Mouse (Mus musculus) myocyte (in vitro differentiated cells): Measurements from ENCODE around the gene Dync1li1.

Experiments
- MAX ChIP-seq: IDR thresholded peaks from one replicate; pipeline ENCODE4 v1.6.1; 2011; ENCODE audit warnings: low read depth, mild to moderate bottlenecking, control low read depth
- POLR2A ChIP-seq: IDR thresholded peaks from one replicate; pipeline ENCODE4 v1.6.1; 2011; ENCODE audit warnings: low read depth, mild to moderate bottlenecking, control low read depth, moderate library complexity; ENCODE audit not compliant: insufficient read length

- TF ChIP-seq POLR2A (no peak), MAX (no peak)
Observed at GRCm38 (mm10) chr9:114745163-114745562, 56.6 kb downstream of the Dync1li1 start.
